In the genomic region with DNA sequence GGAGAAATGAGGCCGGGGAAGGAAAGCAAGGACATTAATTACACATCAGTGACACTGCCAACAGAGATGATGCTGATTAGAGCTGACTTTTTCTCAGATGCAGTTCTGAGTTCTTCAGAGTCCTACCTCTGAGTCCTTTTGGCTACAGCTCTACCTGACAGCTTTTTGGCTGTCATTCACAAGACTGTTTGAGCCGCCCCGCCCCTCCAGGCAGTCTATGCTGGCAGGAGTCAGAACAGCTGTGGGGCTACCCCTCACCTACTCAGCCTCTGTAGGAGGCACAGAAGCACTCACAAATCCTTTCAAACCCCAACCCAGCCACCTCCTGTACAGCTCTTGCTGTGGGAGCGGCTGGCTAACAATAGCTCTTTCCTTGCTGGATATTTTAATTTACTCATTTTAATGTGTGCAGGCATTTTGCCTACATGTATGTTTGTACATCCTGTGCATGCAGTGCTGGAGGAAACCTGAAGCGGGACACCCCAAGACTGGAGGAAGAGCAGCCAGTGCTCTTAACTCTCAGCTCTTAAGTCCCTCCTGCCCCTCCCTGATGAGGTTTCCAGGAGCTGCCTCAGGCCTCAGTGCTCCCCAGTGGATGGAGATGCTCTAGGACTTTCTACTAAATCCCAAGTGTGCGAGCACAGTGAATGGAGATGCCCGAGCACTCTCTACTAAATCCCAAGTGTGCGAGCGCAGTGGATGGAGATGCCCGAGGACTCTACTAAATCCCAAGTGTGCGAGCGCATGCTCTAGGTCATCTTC, we compare ENCODE assay signal across 9 mouse cellular contexts. TPM values are rescaled to one million over a fixed set of nuclear protein-coding genes. Genes with fewer than 3 reads are reported as not detected.
DNase-seq lines count a peak whose midpoint lies in the region; ATAC-seq and TF ChIP-seq lines count a peak whose summit lies in the region.
"Had no signal": no experiment of that assay in that cellular context is flagged by ENCODE, and none has a peak within 500 bp of the region (broad histone marks: within the 10 kb centered on the region; RNA-seq: fewer than 3 reads in every experiment).

No protein-coding gene starts in this region.

- peak; percentile 59 for ATAC-seq in cerebellum, adult (ENCODE audit: insufficient number of reproducible peaks, low FRiP score, low TSS enrichment)
- ATAC-seq in kidney, embryonic 14.5 days (ENCODE audit: low FRiP score, low TSS enrichment) = peak; percentile 39; the same call in 1 of the 2 replicates
- ATAC-seq in intestine, embryonic 15.5 days = peak; percentile 42; the same call in 1 of the 2 replicates
- no peak for ATAC-seq in activated CD4-positive, CD25-positive, alpha-beta regulatory T cell, adult 4 months

- H3K4me1 ChIP-seq in kidney, embryonic 14.5 days (ENCODE audit: control insufficient read depth, insufficient read depth, low read length) = no peaks in the 10 kb centered on the region
- peaks cover 8 to 11% of the 10 kb centered on the region in 2 experiments for H3K4me1 ChIP-seq in CH12.LX (ENCODE audit: control insufficient read depth in 1 of 2, insufficient read depth in 2 of 2)
- H3K4me1 ChIP-seq in intestine, embryonic 15.5 days (replicated peaks) = peaks cover 12% of the 10 kb centered on the region

- in situ Hi-C loops in CH12.LX (cut with MboI; ENCODE audit: low pct_ligation_motif_present, low pct_unique_long_range_greater_than_20kb, low sequenced_read_pairs) = no loop called here

- 79% methylated on average over 12 of the region's 12 CpGs for WGBS in kidney, embryonic 14.5 days
- 78% methylated on average over 12 of the region's 12 CpGs for WGBS in intestine, embryonic 15.5 days

- TF ChIP-seq POLR2A in CH12.LX (IDR thresholded peaks at IDR 0.05; ENCODE audit: low read depth, low read length) = no peak

- no peak overlapping the region for H3K9ac ChIP-seq in kidney, embryonic 14.5 days (ENCODE audit: low read depth, low read length)
- H3K9ac ChIP-seq in CH12.LX (ENCODE audit: insufficient read depth, low read depth) = peak overlapping the region; percentile 48
- no peak overlapping the region for H3K9ac ChIP-seq in intestine, embryonic 15.5 days

- DNase-seq in cerebellum, adult 11-12 months = no peak
- DNase-seq in kidney, postnatal 14 days = no peak
- no peak for DNase-seq in CH12.LX (ENCODE audit: extremely low read depth)
- no peak for DNase-seq in MN1 (ENCODE audit: low spot score)

- TF ChIP-seq RAD21 in CH12.LX (IDR thresholded peaks at IDR 0.05; ENCODE audit: low read depth, low read length) = no peak

- no peak overlapping the region for H3K27ac ChIP-seq in kidney, embryonic 14.5 days (ENCODE audit: low read depth, low read length)
- H3K27ac ChIP-seq in CH12.LX (ENCODE audit: insufficient read depth, low read depth) = no peak overlapping the region
- H3K27ac ChIP-seq in intestine, embryonic 15.5 days = no peak overlapping the region

- H3K27me3 ChIP-seq in kidney, embryonic 14.5 days (ENCODE audit: control insufficient read depth, insufficient read depth, low read length) = no peaks in the 10 kb centered on the region
- no peaks in the 10 kb centered on the region for H3K27me3 ChIP-seq in CH12.LX (replicated peaks)
- H3K27me3 ChIP-seq in intestine, embryonic 15.5 days (replicated peaks) = no peaks in the 10 kb centered on the region

- no peak overlapping the region for H3K4me2 ChIP-seq in kidney, embryonic 14.5 days (replicated peaks; ENCODE audit: low read depth, low read length)
- no peak overlapping the region for H3K4me2 ChIP-seq in CH12.LX (ENCODE audit: insufficient read depth, low read depth, poor library complexity, severe bottlenecking)
- no peak overlapping the region for H3K4me2 ChIP-seq in intestine, embryonic 15.5 days (replicated peaks)

- no peak for TF ChIP-seq CTCF in CH12.LX (conservative IDR thresholded peaks at IDR 0.05 in 1 of 2, IDR thresholded peaks at IDR 0.05 in 1 of 2; ENCODE audit: low read depth in 2 of 2, low read length in 2 of 2)

- TF ChIP-seq EP300 in CH12.LX (IDR thresholded peaks at IDR 0.05; ENCODE audit: low read length) = no peak

- dilution Hi-C loops in CH12.LX (cut with MboI; ENCODE audit: extremely low pct_ligation_motif_present, extremely low pct_unique_long_range_greater_than_20kb, low sequenced_read_pairs) = no loop called here

- H3K4me3 ChIP-seq in kidney, embryonic 14.5 days (ENCODE audit: low read length) = no peak overlapping the region
- no peak overlapping the region for H3K4me3 ChIP-seq in CH12.LX (replicated peaks in 1 of 3; ENCODE audit: low read depth in 2 of 3, low read length in 2 of 3, poor library complexity in 1 of 3)
- no peak overlapping the region for H3K4me3 ChIP-seq in intestine, embryonic 15.5 days (replicated peaks)

- H3K36me3 ChIP-seq in kidney, embryonic 14.5 days (ENCODE audit: control insufficient read depth, insufficient read depth, low read length) = no peaks in the 10 kb centered on the region
- peaks cover 0 to 2% of the 10 kb centered on the region in 2 experiments for H3K36me3 ChIP-seq in CH12.LX (replicated peaks in 1 of 2; ENCODE audit: control insufficient read depth in 1 of 2, insufficient read depth in 1 of 2, low read length in 1 of 2)
- H3K36me3 ChIP-seq in intestine, embryonic 15.5 days = no peaks in the 10 kb centered on the region

- H3K9me3 ChIP-seq in kidney, embryonic 14.5 days (ENCODE audit: control insufficient read depth, low read length) = no peaks in the 10 kb centered on the region
- no peaks in the 10 kb centered on the region for H3K9me3 ChIP-seq in CH12.LX (replicated peaks; ENCODE audit: low read length)
- no peaks in the 10 kb centered on the region for H3K9me3 ChIP-seq in intestine, embryonic 15.5 days

- no peaks in the 10 kb centered on the region for H3K79me2 ChIP-seq in CH12.LX (replicated peaks; ENCODE audit: control insufficient read depth, extremely low read depth, insufficient read depth, poor library complexity, severe bottlenecking)

TF ChIP-seq in CH12.LX, 34 proteins besides CTCF, POLR2A, EP300 and RAD21:
- no peak for TF ChIP-seq BHLHE40 (IDR thresholded peaks at IDR 0.05; ENCODE audit: low read depth, low read length)
- no peak for TF ChIP-seq HCFC1 (IDR thresholded peaks at IDR 0.05; ENCODE audit: low read depth, low read length)
- TF ChIP-seq MYC (IDR thresholded peaks at IDR 0.05; ENCODE audit: low read depth, low read length) = no peak
- TF ChIP-seq GABPA (IDR thresholded peaks at IDR 0.05; ENCODE audit: insufficient replicate concordance, low read depth, low read length) = no peak

RNA-seq across cellular contexts. Expression of a gene that starts 57.5 kb away (rescaled TPM):
- polyA plus RNA-seq in kidney, embryonic 14.5 days (2014; fragmentation: Nextera tagmentation; extraction: Ambion mirVana) = 4.2 and 9.2 TPM in 2 replicates
- total RNA-seq in CH12.LX (2012; rRNA removed) (10.4 TPM in 2 replicates), CH12.LX (2014; rRNA removed) (4.5 TPM in 2 replicates)
- 3.5 and 4.1 TPM in 2 replicates for polyA plus RNA-seq in CH12.LX (2012; ENCODE audit: insufficient read length, low read depth)
- polyA plus RNA-seq in intestine, embryonic 15.5 days (2015; fragmentation: Nextera tagmentation; extraction: Ambion mirVana) = 36.1 and 37.4 TPM in 2 replicates
- 1 to 10 TPM; 2.0 to 2.9 TPM for polyA plus RNA-seq in activated CD4-positive, CD25-positive, alpha-beta regulatory T cell, adult 4 months (2017; shearing (Covaris generic))

RNA-seq across cellular contexts. Expression of a gene that starts 59.4 kb away (rescaled TPM):
- 0.40 and 1.5 TPM in 2 replicates for polyA plus RNA-seq in kidney, embryonic 14.5 days (2014; fragmentation: Nextera tagmentation; extraction: Ambion mirVana)
- total RNA-seq in CH12.LX (2012; rRNA removed) (0.04 TPM in 1 of 2 replicates, not detected in the other), CH12.LX (2014; rRNA removed) (not detected in 2 replicates)
- not detected in 2 replicates for polyA plus RNA-seq in CH12.LX (2012; ENCODE audit: insufficient read length, low read depth)
- polyA plus RNA-seq in intestine, embryonic 15.5 days (2015; fragmentation: Nextera tagmentation; extraction: Ambion mirVana) = 0.85 and 0.90 TPM in 2 replicates
- not detected for polyA plus RNA-seq in activated CD4-positive, CD25-positive, alpha-beta regulatory T cell, adult 4 months (2017; shearing (Covaris generic))
- polyA plus RNA-seq: large intestine, adult 2 months had no signal
